Mouse (Mus musculus) hindlimb bud, embryonic 11.5 days (tissue): ENCODE measurements around the gene Gm266.

Source experiments
- DNase-seq: peaks from one replicate; pipeline ENCODE4 v3.0.0-alpha.2; 2012; ENCODE audit warnings: low read depth, low spot score; ENCODE audit errors: extremely low spot score

Gene Gm266

DNA sequence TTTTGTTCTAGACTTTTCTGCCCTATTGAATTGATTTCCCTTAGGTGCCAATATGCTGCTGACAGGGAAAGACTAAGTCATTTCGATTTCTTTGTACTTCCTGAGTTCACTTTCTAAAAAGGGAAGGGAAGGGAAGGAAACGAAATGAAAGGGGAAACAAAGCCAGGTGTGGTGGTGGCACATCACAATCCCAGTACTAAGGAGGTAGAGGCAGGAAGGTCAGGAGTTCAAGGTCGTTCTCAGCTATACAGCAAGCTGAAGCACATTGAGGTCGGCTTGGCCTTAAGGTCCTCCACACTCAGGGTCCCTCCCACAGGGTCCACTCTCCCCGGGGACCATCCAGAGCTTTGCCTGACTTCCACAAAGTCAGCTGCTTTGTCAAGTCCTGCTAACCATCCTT is 17.9 kb upstream of the Gm266 start:
- no peak for DNase-seq

- DNase-seq, result no peak
Measured at GRCm38 (mm10) chr12:111503063-111503567, 17.5 kb upstream of the Gm266 start.

- DNase-seq, result no peak
Measured at GRCm38 (mm10) chr12:111500725-111501124, 15.1 kb upstream of the Gm266 start.

DNA sequence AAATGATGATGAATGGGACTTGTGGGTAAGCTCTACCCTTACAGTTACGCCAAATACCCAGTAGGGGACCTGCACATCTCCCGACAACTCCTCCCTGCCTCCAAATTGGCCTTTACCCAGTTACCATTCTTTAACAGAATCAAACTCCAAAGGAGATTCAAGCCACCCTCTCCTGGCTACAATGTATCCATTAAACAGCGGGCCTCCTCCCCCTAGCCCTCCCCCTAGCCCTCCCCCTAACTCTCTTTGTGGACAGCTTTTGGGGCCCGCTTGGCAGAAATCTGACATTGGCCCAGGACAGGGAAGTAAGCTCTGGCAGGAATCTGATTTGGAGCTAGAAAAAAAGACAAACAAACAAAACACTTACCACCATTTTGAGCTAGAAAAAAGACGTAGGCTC is 14.0 kb upstream of the Gm266 start:
- no peak for DNase-seq

- no peak for DNase-seq
Measured at GRCm38 (mm10) chr12:111497076-111497475, 11.5 kb upstream of the Gm266 start.

DNA sequence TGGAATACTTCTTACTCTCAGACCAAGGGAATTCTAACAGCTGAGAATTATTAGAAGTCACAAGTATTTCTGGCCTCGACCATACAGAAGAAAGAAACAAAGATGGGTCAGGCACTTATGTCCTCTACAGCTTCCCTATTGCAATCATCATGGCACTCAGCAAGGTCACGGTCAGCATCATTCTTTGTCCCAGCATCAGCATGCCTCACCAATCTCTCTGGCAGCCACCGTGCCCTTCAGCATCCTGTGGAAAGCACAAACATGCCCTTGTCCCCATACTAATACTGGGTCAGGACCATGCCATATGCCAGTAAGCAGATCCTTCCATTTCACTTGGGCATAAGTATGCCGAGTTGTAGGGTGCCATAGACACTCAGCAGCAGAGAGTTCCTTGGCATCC is 9.3 kb upstream of the Gm266 start:
- DNase-seq, result no peak

- no peak for DNase-seq
Measured at GRCm38 (mm10) chr12:111489261-111489865, 3.7 kb upstream of the Gm266 start.

- DNase-seq, result no peak
Measured at GRCm38 (mm10) chr12:111486455-111486854, 832 bp upstream of the Gm266 start.

DNA sequence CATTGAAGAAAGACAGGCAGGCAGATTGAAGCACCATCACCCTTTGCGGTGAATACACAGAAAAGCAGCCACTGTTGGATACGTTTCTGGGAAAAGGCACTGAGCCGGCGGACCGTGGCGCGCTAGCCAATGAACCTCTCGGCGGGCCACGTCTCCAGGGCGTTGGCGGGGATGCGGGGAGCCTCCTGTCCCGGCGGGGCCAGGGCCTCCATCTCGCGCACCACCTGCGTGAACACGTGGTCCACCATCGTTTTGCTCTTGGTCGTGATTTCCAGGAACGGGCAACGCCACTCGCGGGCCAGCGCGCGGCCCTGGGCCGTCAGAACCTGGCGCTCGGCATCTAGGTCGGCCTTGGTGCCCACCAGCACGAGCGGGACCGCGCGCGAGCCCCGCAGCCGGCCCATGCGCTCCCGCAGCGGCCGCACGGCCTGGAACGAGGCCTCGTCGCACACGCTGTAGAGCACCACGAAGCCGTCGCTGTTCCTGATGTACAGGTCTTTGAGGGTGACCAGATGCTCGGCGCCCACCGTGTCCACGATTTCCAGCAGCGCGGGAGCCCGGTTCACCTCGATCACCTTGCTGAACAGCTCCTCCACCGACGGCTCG is 474 bp downstream of the Gm266 start:
- no peak for DNase-seq

- DNase-seq, result no peak
Measured at GRCm38 (mm10) chr12:111479917-111480316, 5.7 kb downstream of the Gm266 start.

- no peak for DNase-seq
Measured at GRCm38 (mm10) chr12:111478924-111479323, 6.7 kb downstream of the Gm266 start.

GRCm38 (mm10) chr12:111474893-111475643 is 10.6 kb downstream of the Gm266 start:
- DNase-seq, result no peak

DNA sequence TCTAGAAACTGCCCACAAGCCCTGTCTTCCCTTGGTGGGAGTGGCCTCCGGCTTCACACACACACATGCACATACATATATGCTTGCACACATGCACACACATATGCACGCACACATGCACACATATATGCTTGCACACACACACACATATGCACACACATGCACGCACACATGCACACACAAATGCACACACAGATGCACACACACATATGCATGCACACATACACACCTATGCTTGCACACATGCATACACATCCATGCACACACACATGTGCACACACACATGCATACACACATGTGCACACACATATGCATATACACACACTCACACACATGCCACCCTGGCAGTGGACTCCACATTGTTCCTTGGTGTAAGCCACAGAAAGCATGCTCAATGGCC is 11.2 kb downstream of the Gm266 start:
- no peak for DNase-seq

- no peak for DNase-seq
Measured at GRCm38 (mm10) chr12:111472886-111473285, 12.7 kb downstream of the Gm266 start.

- DNase-seq, result no peak
Measured at GRCm38 (mm10) chr12:111471721-111472120, 13.9 kb downstream of the Gm266 start.

- DNase-seq, result no peak
Measured at GRCm38 (mm10) chr12:111471119-111471518, 14.5 kb downstream of the Gm266 start.

DNA sequence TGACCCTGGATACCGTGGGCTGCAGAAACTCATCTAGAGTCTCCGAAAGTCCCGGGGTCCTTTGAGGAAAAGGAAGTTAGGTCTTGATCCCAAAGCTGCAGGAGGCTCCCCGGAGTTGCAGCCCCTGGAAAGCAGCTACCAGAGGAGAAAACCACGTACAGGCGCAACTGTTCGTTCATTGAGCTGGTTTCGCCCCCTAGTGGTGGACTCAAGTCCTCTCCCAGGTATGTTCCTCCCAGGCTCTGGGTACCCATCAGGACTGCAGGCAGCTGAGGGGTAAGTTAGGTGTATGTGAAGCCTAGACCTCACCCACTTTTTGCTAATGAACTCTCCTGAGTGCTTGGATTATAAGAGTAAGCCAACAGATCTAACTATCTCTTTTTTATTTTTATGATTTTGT is 16.1 kb downstream of the Gm266 start:
- peak; percentile 50 for DNase-seq

DNA sequence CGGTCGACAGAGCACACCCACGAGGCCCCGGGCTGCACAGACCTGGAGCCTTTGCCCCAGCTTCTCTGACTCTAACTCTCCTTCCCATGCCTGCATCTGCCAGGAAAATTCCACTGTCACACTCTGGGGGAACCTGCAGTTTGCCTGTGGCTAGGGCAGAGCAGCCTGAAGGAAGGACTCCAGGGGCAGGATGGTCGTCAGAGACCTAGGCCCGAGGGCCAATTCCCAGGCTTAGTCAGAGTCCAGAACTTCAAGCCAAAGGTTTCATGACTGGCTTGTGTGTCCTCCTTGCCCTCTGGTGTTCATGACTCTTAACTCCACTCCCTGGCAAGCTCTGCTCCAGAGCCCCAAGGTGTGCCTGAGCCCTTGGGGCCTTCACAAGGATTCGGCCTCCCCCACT is 17.4 kb downstream of the Gm266 start:
- no peak for DNase-seq

DNA sequence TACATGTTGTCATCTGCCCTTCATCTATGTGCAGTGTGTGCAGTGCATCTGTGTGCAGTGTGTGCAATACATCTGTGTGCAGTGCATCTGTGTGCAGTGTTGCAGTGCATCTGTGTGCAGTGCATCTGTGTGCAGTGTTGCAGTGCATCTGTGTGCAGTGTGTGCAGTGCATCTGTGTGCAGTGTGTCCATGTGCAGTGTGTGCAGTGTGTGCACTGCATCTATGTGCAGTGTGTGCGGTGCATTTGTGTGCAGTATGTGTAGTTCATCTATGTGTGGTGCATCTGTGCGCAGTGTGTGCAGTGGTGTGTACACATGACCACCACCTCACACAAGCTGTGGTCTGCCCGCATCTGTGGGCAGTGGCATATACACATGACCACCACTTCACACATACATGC is 19.3 kb downstream of the Gm266 start:
- no peak for DNase-seq

GRCm38 (mm10) chr12:111463570-111463969 is 22.1 kb downstream of the Gm266 start:
- no peak for DNase-seq

- no peak for DNase-seq
Measured at GRCm38 (mm10) chr12:111457742-111458141, 27.9 kb downstream of the Gm266 start.

DNA sequence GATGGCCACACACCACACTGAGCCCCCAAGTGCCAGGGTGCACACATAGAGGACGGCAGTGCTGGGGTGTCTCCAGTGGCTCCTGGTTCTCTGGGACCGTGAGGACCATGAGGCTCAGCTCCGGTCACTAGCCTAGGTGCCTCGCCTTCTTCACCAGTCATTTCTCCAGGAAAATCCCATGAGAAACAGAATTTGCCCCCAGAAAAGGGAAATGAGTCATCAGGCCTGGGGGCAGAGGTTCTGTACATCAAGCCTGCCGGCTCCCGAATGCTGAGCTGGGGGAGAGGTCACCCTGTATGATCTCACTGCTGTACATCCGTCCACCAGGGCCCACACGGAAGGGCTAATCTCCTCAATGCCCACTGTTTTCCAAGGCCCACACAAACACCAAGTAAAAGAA is 29.8 kb downstream of the Gm266 start:
- DNase-seq, result no peak
